Mouse (Mus musculus) natural killer cell, adult 2 months (primary cell): ENCODE data around the gene Tlr5.

Source experiments
- DNase-seq, 2 experiments: peaks; one replicate each; pipeline ENCODE4 v3.0.0; 2022; ENCODE audit warnings: low spot score in 2 of 2

The Tlr5 gene

DNA sequence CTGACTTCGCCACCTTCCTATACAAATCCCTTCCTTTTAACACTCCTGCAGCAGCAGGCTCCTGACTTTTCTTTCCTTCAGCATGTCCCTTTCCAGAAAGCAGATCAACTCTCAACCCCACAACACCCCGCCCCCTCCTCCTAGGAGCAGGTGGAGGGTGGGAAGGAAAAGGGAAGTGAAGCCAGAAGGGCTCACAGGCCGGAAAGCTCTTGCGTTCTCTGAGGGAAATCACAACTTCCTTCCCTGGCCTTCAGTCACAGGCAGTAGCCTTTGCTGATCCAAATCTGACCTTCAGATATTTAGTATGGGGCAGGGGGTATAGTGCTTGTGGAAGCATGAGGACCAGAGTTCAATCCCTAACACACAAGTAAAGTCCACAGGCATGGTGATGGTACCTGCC lies 921 bp upstream of the Tlr5 start:
- peak in 1 of 2 experiments; percentile 5 for DNase-seq

DNA sequence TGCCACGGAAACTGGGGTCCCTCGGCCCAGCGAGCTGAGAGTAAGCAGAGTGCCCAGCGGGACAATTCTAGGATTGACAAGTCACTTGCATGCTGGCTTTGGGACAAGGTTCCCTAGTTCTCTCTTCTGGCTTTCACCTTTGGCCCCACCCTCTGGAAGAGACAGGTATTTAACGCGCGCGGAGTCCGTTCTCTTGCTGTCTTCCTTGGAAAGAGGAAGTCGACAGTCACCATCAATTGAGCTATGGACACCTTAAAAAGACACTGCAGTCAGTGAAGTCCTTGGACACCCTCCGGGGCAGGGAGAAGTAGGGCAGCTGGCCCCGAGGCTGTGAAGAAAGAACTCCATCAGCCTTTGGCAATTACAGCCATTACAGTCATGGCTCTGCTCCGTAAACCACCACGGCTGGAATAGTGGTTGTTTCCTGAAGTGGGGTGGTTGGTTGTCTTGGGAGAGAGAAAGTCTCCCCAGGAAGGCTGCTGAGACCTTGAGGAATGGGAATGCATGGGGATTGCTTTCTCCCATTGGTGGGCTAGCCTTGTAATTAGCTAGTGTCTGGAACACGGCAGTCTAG lies 546 bp downstream of the Tlr5 start:
- DNase-seq, result peak in 1 of 2 experiments; percentile 5

DNA sequence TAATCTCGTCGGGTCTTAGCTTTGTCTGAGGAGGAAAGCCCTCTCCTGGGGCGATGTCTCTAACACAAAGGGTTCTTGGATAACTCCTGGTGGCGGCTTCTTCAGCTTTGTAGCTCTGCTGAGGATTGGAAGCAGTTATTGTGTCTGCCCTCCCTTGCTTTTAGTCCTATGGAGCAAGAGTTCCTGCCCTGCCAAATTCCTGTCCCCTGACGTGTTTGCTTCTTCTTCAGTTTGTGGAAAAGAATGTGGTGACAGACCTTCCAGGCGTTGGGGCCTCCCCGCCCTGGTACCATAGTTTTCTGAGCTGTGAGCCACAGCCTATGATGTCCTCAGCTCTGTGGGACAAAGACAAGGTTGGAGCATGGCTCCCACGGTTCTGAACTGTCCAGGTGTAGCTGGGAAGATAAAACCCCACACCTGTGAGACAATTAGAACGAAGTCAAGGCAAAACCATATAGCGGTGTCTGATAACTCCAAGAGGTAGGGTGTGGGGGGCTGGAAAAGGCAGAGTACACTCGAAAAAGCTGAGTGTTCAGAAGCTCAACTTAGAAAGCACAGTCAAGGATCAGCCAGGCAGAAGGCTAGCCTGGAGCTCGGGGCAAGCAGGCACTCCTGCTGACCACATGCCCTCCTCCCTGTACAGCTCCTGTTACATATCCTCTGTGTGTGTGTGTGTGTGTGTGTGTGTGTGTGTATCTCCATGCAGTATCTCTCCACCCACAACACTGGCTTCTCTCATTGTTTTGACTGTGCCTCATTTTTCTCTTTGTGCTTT lies 1.8 kb downstream of the Tlr5 start:
- DNase-seq, result no peak

DNA sequence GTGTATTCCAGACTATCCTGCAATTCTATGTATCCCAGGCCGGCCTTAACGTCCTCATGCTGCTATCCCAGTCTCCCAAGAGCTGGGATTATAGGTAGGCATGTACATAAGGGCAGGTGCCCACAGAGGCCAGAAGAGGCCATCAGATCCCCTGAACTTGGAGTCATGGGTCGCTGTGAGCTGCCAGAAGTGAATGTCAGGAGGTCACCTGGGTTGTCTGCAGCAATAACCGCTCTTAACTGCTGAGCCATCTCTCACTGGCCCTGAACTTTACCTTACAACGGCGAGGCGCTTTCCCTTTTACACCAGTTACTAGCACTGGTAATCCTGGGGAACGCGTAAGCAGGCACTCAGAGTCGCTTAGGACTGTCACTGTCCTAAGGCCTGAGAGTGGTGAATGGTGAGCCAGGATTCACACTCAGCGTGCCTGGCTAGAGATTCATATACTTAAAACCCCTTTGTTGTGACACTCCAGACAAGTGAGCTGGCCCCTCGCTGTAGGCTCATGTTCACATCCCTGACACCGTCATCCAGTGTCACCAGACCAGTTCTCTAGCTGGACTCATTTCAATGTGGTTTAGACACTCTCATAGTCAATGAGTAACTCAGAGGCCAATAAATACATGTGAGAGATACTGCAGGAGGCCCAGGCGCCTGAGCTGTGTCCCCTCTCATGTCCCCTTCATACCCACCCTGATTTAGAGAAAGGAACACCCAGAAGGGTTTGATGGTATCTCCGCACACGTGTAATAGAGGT lies 2.6 kb downstream of the Tlr5 start:
- DNase-seq, result no peak

DNA sequence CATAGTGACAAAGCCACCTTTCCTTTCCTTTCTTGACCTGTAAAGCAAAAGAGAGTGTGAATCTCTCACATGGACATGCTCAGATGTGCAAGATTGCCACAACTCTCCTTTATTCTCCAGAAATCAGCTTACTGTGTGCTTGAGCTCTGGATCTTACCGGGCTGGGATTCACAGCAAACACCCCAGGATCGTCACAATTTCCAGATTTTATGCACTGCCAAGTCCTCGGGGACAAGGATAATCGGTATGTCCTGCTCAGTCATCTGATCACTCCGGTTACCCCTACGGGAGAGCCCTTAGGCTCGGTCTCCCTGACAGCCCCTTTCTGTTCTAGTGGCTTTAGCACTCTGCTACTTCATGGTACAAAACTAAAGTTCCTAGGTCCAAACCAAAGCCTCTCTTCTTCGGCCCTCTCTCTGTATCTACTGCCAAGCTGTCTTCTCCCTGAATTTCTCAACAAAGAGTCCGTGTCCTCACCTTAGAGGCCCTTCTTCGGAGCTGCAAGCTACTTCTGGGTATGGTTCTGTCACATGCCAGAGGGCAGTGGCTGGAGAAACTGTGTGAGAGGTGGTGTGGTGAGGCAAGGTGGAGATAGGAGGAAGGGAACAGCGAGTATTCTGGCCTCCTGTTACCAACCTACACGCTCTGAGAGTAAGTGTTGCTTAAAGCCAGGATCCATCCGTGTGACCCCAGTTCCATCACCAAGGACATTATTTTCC lies 3.4 kb downstream of the Tlr5 start:
- no peak for DNase-seq

DNA sequence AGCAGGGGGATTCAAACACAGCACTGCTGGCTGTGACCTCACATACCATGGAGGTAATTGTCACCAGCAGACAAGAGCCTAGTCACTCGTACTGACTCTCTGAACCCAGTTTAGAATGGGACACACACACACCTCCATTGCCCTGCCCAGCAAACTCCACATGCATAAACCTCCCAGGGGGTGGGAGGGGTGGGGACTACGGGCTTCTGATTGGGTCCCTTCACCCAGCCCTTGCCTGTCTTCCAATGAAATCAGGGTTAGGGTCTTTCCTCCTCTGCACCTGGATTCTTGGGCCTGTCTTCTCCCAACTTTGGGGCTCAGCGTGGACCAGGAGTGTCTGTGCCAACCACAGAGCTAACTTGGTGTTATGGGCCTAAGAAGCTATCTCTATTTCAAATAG lies 4.2 kb downstream of the Tlr5 start:
- DNase-seq, result no peak

DNA sequence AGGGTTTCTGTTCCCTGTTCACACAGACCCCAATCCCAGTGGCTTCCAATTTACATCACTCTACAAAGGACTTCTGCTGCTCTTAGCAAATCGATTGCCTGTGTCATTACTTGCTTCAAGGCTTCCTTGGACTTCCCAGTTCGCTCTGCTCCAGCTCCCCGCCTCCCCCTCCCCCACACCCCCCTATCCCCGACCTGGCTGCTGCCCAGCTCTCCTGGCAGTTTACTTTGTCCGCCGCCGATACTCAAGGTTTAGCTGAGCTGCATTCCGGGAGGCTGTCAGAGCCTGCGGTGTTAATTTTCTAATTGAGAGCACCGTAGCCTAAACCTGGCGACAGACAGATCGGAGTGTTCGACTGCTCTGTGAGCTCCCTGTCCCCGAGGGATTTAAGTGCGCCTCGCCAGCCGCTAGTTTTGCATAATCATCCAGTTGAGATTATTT lies 4.7 kb downstream of the Tlr5 start:
- no peak for DNase-seq

DNA sequence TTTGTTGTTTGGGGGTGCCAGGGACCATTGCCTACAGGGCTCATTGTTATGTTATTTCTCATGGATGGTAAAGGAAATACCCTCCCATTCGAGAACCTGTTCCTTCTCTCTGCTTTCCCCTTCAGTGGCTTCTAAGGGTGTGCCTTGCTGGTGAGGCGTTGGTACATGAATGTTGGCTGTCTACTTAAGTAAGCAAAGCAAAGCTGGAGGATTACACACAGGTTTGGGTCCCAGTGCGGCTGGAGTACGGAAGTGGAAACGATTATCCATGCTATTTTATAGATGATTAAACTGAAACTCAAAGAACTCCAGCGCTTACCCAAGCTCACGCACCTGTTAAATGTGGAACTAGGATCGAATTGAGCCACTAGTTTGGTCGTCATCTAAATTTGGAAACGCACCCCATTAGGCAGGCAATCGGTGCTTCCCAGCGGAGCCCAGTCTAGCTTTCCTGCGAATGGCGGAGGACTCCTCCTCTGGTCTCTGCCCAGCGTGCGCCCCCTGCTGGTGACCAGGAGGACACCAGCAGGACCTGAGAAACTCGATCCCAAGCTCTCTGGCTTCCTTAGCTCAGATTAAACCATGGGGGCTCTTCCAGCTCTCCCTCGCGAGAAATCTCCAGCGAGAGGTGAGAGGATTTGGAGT lies 5.3 kb downstream of the Tlr5 start:
- DNase-seq, result peak; percentile 47 to 61

DNA sequence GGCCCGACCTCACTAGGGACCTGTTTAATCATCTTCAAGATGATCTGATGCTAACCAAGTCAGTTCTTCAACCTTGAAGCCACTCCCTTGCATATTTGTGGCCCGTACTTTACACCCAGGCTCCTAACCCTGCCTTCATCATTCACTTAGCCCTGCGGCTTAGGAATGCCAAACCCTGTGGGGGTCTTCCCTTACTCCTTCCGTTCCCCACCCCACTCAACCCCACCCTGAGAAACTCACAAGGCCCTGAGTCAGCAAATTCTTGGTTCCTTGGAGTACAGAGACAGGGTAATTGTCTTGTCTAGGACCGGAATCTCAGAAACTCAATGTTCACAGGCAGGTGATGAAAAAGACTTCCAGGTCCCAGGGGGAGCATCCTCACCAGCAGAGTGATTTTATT lies 6.5 kb downstream of the Tlr5 start:
- no peak for DNase-seq

DNA sequence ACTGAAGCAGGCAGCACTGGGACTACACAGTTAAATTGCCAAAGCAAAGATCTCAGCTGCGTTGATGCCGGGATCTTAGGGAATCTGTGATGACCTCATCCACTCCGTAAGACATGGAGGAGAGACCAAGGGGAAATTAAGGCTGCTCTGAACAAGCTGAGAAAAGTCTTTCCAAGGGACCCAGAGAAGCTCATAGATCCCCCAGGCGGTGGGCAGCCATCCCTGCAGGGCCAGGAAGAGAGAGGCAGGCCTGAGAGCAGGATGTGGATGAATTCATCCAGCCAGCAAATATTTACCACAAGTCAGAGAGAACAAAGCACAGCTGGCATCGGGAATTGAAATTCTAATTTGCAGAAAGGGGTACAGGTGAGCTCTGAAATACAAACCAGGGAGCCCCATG lies 8.7 kb downstream of the Tlr5 start:
- DNase-seq, result no peak

DNA sequence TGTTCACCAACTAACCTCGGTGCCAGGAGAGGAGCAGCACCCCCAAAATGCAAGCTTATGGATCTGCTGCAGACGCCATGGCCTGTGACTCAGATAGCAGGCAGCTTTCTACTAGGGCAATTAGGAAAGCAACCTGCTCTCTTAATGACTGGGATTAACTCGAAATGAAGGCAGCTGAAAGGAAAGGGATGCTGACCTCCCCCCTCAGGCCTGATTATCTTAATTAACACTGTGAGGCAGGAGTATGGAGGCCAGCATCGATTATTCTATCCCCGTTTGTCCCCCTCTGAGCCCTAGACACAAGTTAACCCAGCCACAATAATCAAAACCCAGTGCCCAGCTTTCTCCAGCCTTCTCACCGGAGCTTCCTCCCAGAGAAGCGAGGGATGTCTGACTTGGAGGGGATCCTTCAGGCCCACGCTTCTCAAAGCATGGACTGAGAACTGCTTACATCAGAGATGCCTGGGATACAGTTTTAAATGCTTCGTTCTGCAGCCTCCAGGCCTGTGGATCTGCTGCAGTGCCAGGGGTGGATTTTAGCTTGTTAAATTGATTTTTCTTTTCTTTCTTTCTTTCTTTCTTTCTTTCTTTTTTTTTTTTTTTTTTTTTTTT lies 10.4 kb downstream of the Tlr5 start:
- DNase-seq, result no peak

DNA sequence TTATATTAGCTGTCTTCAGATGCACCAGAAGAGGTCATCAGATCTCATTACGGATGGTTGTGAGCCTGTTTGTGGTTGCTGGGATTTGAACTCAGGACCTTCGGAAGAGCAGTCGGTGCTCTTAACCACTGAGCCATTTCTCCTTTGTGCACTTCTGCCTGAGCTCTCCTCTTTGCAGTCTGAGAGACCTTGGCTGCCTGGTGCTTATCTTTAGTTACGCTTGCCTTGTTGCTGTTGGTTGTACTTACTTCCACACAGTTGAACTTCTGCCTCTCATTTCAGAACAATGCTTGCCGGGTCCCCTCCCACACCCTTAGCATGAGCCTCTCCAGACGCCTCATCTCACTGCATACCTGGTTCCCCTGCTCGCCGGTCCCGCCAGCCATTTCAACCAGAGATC lies 14.1 kb downstream of the Tlr5 start:
- DNase-seq, result no peak

DNA sequence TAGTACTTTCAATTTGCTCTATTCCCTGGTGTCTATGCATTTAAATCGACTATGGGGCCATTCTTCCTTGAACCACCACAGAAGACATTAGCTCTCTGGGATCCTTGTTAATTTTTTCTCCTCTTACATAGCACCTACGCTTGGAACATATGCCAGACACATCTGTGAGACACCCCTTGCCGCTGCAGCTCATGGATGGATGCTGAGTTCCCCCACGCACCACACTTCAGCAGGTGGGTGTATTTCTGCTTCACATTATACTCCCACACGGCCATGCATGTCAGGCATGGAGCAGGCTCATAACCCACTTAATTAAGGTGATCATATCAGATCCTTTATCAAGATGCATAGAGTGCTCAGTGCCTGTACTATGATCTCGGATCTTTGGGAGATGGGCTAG lies 17.7 kb downstream of the Tlr5 start:
- DNase-seq, result no peak

DNA sequence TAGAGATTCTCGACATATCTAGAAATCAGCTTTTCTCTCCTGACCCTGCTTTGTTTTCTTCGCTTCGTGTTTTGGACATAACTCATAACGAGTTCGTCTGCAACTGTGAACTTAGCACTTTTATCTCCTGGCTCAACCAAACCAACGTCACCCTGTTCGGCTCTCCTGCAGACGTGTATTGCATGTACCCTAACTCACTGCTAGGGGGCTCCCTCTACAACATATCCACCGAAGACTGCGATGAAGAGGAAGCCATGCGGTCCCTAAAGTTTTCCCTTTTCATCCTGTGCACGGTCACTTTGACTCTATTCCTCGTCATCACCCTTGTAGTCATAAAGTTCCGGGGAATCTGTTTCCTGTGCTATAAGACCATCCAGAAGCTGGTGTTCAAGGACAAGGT lies 20.2 kb downstream of the Tlr5 start:
- DNase-seq, result no peak

DNA sequence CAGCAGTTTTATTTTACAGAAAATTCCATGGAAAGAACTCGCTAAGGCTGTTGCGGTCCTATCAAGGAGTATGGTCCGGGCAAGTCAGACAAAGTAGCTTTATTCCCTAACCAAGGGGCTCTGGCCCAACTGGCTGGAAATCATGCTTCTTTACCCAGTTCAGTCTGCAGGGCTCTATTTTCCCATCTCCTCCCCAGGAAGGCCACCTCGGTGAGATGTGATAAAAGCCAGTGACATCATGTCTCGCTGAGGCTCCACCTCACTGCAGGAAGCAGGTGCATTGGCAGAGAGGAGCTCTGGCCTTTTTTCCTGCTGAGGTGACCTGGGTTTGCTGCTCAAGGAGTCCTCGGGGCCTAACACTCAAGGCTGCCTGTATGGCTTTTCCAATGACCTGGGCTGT lies 26.1 kb downstream of the Tlr5 start:
- DNase-seq, result no peak

DNA sequence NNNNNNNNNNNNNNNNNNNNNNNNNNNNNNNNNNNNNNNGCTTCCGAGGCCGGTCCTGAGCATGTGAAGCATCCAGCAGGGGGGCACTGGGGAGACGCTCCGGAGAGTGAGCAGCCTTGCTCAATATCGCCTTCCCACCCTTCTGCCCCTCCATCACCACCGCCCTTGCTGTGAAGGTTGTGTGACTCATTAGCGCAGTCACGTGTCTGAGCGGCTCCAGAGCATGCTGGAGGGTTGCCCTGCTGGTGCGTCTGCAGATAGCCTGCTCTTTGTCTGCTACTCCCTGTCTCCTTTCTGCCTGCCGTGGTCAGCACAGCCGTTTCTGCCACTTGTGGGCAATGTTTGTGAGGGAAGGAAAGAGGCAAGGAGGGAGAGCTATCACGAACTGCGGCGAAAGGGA lies 28.4 kb downstream of the Tlr5 start:
- DNase-seq, result peak; percentile 61 to 72

DNA sequence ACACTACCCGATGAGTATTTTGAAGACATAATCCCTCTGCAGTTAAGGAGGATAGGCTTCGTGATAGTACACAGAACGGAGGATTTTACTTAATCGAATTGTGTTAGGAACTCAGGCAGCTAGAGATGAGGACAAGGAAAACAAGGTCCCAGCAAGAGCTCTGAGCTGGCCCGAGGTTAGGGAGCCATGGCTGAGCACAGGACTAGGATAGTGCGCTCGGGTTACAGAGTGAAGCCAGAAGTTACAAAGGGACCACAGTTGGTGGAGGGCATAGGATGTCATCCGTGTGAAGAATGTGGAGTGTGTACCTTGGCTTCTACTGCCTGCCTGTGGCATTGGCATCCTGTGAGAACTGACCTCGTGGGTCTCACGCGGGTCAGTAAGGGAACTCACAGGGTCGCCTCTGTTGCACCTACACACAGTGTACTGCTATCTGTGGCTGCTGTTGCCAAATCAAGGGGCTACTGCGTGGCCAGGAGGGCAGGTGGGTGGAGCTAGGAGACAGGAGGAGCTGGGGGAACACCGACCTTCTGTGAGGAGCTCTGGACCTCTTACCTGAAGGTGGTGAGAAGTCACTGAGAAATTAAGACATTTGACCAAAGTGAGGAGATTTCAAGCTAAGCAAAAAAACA lies 29.0 kb downstream of the Tlr5 start:
- no peak for DNase-seq

DNA sequence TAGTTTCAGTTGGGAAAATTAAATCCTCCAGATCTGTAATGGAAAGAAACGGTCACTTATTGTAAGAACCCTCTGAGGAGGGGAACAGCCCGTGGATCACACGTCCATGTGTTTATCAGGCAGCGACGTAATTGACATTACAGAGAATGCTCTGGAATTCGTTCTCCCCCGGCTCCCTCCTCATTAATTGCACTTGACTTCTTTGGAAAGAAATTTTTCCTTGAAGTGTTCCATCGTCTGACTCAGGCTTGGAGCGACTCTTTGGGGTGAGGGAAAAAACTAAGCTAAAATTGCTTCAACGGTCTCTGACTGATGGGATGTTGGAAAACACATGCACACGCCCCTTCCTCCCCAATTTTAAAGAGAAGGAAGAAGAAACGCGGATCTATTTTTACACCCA lies 31.7 kb downstream of the Tlr5 start:
- DNase-seq, result no peak

DNA sequence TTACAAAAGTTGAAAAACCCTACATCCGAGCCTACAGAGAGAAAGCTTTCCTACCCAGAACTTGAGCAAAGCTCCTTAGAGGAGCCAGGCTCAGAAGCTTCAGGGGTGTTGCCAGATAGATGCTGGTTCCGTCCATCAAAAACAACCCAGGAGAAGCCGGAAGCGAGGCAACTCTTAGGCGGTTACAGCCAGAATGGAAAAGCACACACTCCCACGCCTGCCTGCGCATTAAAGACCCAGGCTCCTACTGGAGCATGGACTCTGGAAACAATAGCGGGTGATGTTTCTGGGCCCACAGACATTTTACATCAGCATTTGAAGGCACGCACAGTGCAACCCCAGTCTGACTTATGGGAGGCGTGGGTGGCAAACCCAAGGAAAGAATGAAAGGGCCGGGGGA lies 32.2 kb downstream of the Tlr5 start:
- DNase-seq, result no peak

DNA sequence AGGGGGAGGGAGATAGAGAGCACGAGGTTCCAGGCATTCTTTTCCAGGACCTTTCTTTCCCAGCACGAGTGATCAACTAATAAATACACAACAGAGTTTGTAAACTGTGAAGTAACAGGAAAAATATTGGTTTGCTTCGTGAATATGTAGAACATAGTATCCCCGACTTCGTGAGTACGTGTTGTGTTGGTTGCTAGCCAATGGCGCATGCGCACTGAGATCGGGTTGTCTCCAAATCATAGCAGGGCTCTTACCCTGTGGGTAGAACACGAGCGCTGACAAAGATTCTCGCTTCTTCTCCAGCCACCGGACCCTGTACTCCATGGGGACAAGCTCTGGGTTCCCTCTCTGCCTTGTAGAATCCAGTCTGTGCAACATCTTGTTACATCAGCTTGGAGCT lies 33.2 kb downstream of the Tlr5 start:
- no peak for DNase-seq

DNA sequence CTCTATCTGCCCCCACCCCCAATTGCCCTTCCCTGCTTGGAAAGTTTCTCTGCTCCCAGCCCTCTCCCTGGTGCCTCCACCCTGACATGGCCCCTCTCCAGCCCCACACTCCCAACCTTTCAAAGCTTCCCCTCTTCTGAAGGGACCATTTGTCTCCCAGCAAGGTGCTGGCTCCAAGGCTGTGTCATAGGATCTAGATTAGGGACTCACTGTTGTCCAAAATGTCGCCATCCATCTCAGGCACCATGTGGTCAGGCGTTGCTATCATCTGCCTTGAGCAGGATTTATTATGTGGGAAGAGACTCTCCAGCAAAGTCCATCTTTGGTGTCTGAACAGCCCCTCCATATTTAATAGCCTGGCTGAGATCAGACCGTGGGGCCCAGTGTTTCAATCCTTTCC lies 34.1 kb downstream of the Tlr5 start:
- no peak for DNase-seq
